Mouse (Mus musculus) lung, postnatal 10 days (tissue): ENCODE data around the gene Serpina3b.

Experiments
- DNase-seq: peaks from one replicate; pipeline ENCODE4 v3.0.0; 2021

The Serpina3b gene

GRCm38 (mm10) chr12:104178577-104178976 lies 50.8 kb downstream of the Serpina3b start:
- DNase-seq, result no peak

- DNase-seq, result no peak
Observed at GRCm38 (mm10) chr12:104178987-104179386, 51.2 kb downstream of the Serpina3b start.

GRCm38 (mm10) chr12:104185046-104185445 lies 57.2 kb downstream of the Serpina3b start:
- no peak for DNase-seq

GRCm38 (mm10) chr12:104186041-104186581 lies 58.3 kb downstream of the Serpina3b start:
- peak; percentile 64 for DNase-seq
